Mouse (Mus musculus): ENCODE data around the gene Dyx1c1.
A peak's percentile ranks its signal among the peaks of the same experiment; 100 is the strongest.

Gene Dyx1c1

GRCm38 (mm10) chr9:72958521-72959450, at the start of gene Dyx1c1, which contains the start of gene Gm44503:
TSS of gene Dyx1c1 (plus strand) at chr9:72958785.
TSS of gene Gm44503 (plus strand) at chr9:72958852.
- DNase-seq: peak; percentile 78

GRCm38 (mm10) chr9:72911381-72911780, 47.2 kb upstream of the Dyx1c1 start:
- no peak for DNase-seq

DNA sequence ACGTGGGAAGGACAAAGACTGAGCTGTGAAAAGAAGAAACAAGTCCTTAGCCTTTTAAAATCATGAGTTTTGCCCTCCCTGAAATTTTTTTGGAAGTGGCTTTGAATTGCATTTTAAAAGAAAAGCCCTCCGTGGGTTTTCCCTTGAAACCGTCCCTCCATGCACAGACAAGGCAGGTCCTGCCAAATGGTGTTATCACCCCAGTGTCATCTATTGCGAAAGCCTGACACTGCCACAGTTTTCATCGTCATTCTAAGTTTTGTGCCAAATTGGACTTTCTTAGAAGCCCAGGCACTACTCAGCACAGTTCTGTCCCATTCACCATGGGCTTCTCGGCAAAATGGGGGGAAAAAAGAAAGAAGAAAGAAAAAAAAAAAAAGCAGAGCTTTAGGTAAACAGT, 45.0 kb upstream of the Dyx1c1 start:
- DNase-seq: no peak

- no peak for DNase-seq
Measured at GRCm38 (mm10) chr9:72915728-72916127, 42.9 kb upstream of the Dyx1c1 start.

- DNase-seq: no peak
Measured at GRCm38 (mm10) chr9:72923068-72923467, 35.5 kb upstream of the Dyx1c1 start.

DNA sequence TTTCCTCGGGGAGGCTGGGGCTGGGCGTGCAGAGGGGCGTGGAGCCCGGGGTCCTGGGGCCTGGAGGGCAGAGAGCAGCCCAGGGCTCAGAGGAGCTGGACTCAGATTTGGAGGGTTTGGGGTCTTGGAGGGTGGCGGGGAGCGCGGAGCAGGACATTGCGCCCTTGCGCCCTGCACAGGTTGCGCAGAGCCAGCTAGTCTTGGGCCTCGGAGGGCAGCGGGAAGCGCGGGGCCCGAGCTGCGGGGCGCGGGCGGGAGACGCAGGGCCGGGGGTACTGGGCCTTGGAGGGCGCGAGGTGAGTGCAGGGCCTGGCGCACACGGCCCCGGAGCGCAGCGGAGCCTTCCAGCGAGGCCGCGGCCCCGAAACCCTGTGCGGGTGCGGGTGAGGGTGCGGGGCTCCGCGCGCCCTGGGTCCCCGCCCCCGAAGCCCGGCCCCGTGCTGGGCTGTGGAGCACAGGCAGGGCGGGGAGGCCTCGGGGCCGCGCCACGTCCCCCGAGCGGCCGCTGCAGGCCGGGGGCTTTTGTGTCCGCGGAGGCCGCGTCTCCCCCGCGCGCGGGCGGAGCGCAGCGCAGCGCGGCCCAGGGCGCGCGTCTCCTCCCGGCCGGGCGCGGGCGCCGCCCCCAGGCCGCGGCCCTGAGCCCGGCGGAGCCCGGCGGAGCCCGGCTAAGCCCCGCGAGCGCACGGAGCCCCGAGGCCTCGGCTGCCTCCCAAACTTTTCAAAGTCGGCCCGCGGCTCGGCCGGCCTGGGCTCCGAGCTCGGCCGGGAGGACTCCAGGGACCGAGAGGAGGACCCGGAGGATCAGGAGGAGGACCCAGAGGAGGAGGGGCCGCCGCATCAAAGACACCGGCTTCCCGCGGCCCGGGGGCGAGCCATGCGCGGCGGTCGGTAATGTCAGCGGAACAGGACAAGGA, 33.3 kb upstream of the Dyx1c1 start, which contains the start of gene Pygo1:
Pygo1 (plus strand) TSS at position 625 of the 914 bp plus-strand sequence.
- peak; percentile 14 for DNase-seq

- DNase-seq: no peak
Measured at GRCm38 (mm10) chr9:72925935-72926258, 32.7 kb upstream of the Dyx1c1 start.

DNA sequence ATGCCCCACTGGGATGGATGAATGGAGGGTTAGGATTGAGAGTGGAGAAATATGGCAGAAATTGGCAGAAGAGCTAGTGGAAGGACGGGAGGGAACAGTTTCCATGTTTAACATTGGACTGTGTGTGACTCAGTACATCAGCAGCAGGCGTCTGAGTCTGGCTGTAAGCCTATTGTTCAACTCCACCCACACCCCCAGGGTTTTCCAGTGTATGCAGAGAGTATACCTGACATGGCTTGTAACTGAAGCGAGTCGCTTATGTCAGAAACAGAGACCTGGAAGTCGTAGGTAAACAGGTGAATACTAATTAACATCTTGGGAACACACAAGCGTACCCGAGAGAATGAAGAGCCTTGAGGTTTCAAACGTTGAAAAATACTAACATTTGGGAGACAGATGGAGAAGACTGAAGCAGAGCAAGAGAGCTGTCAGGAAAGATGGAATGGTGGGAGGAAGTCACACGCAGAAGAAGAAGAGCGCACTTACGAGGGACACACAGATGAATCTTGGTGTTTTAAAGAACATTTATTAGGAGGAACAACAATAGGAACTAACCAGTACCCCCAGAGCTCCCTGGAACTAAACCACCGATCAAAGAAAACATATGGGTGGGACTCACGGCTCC, 27.3 kb upstream of the Dyx1c1 start:
- DNase-seq: no peak

DNA sequence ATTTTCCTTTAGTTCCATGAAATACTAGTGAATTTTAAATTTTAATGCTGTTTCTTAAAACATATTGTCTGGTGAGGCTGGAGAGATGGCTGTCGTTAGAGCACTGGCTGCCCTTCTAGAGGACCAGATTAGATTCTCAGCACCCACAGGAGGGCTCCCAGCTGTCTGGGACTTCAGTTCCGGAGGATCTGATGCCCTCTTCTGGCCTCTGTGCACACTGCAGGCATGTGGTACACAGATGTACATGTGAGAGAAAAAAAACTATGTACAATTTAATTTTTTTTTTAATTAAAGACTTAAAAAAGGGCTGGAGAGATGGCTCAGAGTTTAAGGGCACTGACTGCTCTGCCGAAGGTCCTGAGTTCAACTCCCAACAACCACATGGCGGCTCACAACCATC, 23.3 kb upstream of the Dyx1c1 start:
- no peak for DNase-seq

GRCm38 (mm10) chr9:72936301-72936700, 22.3 kb upstream of the Dyx1c1 start:
- no peak for DNase-seq

DNA sequence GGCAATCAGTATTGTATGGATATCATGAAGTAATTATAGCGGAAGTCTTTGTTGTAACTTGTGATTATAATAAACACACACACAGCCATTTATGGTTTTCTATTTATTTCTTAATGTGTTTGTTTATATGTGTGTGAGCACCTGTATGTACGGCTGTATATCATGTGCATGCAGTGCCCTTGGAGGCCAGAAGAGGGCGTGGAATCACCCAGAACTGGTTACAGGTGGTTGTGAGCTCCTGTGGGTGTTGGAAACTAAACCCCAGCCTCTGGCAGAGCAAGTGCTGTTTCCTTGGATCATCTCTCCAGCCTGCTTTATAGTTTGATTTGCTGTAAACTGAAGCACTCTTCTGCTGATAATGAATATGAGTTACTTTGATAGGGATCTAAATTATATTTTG, 15.2 kb upstream of the Dyx1c1 start:
- DNase-seq: no peak

GRCm38 (mm10) chr9:72944286-72944685, 14.3 kb upstream of the Dyx1c1 start:
- DNase-seq: no peak

DNA sequence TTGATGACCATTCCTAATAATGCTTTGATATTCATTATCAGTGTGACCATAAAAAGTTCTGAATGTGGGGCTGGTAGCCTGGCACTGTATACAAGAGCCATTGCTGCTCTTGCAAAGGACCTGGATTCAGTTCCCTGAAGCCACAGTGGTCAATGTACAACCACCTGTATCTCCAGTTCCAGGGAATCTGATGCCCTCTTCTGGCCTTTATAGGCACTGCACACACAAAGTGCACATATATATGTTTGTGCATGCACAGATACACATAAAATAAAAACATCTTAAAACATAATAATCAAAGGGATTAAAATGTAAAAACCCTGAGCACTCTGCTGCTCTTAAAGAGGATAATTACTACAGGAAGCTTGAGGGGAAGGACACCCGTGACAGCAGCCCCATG, 11.6 kb upstream of the Dyx1c1 start:
- DNase-seq: no peak

GRCm38 (mm10) chr9:72949572-72949971, 9.0 kb upstream of the Dyx1c1 start:
- no peak for DNase-seq

DNA sequence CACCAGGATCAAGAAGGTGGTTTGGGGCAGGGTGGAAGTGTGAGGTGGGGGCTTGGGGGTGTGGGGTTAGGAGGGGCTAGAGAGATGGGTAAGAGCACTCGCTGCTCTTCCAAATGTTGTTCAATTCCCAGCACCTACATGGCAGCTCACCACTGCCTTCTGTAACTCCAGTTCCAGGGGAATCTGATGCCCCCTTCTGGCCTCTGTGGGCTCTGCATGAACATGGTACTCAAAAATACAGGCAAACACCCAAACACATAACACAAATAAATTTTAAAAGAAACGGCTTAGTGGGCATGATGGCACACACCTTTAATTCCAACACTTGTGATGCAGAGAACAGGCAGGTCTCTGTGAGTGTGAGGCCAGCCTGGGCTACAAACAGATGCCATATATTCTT, 3.8 kb upstream of the Dyx1c1 start:
- DNase-seq: peak; percentile 14

GRCm38 (mm10) chr9:72955546-72955945, 3.0 kb upstream of the Dyx1c1 start:
- peak; percentile 47 for DNase-seq

DNA sequence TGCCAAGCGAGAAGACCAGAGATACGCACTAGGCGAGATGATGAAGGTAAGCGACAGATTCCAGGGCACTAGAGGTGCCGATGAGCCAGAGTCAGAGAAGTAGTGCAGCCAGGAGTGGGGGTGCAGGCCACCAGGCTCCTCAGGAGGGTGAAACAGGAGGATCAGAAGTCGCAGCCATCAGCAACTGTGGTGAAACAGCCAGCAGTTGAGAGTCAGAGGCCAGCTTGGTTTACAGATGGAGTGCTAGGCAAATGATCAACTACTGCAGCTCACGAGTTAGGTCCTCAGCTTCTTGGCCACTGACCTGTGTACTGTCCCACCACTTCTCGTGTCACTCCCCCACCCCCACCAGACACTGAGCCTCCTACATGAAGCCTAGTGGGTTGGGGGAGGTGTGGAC, 2.8 kb downstream of the Dyx1c1 start:
- DNase-seq: peak; percentile 21

DNA sequence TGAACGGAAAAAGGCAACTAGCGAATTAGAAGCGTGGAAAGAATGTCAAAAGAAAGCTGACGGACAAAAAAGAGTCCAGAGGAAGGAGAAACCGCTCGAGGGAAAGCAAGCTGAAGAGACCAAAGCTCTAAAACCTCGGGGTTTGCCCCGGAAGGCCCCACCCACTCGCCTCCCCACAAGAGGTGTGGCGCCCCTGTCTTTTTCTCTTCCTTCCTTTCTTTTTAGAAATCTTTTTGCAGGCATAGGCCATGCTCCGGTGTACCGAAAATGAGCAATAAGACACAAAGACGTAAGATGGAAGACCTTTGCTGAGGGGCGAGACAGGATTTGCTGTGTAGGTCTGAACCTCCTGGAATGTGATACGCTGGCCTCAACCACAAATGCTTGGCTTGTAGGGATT, 3.4 kb downstream of the Dyx1c1 start:
- DNase-seq: no peak

- peak; percentile 37 for DNase-seq
Measured at GRCm38 (mm10) chr9:72968349-72969061, 9.9 kb downstream of the Dyx1c1 start.

DNA sequence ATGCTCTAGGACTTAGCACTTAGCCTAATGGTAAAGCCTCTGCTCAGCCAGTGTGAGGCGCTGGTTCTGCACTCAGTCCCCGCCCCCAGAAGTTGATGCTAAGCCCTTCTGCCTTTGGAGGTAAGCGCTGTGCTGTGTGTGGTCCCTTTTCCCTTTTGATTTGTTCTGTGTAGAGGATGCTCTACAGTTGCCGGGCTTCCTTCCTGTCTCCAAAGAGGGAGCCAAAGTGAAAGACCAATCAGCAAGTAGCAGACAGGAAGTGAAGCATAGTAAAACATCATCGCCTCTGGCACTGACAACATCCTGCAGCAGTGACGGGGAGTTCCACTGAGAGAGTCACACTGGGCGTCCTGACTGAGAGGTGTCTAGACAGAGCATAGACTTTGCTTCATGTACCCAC, 11.3 kb downstream of the Dyx1c1 start:
- DNase-seq: no peak

DNA sequence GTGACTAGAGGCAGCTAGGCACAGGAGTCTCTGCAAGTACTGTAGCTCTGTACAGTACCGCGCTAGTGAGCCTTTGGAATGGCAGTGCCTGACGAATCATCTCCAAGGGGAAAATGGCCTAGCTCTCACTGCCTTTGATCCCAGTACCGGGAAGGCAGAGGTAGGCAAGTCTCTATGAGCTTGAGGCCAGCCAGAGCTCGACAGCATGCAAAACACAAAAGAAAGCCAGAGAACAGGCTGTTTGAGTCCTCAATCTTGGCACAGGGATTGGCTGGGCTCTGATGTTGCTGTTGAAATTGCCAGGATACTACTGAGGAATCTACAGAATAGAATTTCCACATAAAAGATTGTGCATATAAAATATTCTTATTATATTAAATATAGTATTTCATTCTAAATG, 13.8 kb downstream of the Dyx1c1 start:
- no peak for DNase-seq

DNA sequence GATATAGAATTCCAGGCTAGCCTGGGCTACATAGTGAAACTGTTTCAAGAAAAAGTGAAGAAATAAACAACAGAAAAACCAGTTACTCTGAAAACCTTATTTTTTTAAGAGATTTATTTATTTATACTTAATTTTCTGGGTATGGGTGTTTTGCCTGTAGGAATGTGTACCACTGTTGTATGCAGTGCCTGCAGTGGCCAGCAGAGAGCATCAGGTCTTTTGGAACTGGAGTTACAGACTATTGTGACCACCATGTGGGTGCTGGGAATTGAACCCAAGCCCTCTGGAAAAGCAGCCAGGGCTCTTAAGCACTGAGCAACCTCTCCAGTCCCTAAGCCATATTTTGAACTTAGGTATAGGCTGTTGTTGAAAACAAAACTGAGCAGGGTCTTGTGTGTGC, 14.4 kb downstream of the Dyx1c1 start:
- no peak for DNase-seq

DNA sequence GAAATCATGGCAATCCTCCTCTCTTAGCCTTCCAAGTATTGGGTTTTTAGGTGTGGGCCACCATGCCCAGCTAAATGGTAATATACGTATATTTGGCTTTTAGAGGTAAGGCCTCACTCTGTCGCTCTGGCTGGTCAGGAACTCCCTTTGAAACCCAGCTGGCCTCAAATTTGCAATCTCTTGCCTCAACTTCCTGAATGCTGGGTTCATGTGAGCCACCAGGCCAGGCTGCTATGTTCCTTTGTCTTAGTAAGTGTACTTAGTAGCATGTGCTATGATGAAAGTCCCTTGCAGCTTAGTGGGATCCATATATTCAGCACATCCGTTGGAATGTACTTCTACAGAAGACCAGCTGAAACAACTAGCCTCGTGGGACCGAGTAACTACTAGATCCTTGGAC, 16.1 kb downstream of the Dyx1c1 start:
- DNase-seq: no peak

Data from kidney, adult 18-20 months (tissue).